Mouse (Mus musculus): ENCODE results near the gene Tdrkh.

Tdrkh gene

GRCm38 (mm10) chr3:94389420-94389819 lies 23.7 kb upstream of the Tdrkh start:
- no peak for DNase-seq (ENCODE audit: low spot score in 2 of 2)

- no peak for DNase-seq (ENCODE audit: low spot score in 2 of 2)
Observed at GRCm38 (mm10) chr3:94391001-94391400, 22.1 kb upstream of the Tdrkh start.

GRCm38 (mm10) chr3:94392128-94392527 lies 20.9 kb upstream of the Tdrkh start:
- no peak for DNase-seq (ENCODE audit: low spot score in 2 of 2)

- DNase-seq (ENCODE audit: low spot score in 2 of 2) = no peak
Observed at GRCm38 (mm10) chr3:94393049-94393448, 20.0 kb upstream of the Tdrkh start.

GRCm38 (mm10) chr3:94396336-94396735 lies 16.7 kb upstream of the Tdrkh start:
- DNase-seq (ENCODE audit: low spot score in 2 of 2) = no peak

GRCm38 (mm10) chr3:94396851-94397250 lies 16.2 kb upstream of the Tdrkh start:
- no peak for DNase-seq (ENCODE audit: low spot score in 2 of 2)

GRCm38 (mm10) chr3:94398217-94398616 lies 14.9 kb upstream of the Tdrkh start, which contains the start of gene Lingo4:
Gene Lingo4, plus strand, starts transcription at chr3:94398517.
- DNase-seq (ENCODE audit: low spot score in 2 of 2) = no peak

- DNase-seq (ENCODE audit: low spot score in 2 of 2) = no peak
Observed at GRCm38 (mm10) chr3:94398943-94399481, 14.1 kb upstream of the Tdrkh start.

GRCm38 (mm10) chr3:94399663-94400310 lies 13.3 kb upstream of the Tdrkh start:
- no peak for DNase-seq (ENCODE audit: low spot score in 2 of 2)

- DNase-seq (ENCODE audit: low spot score in 2 of 2) = no peak
Observed at GRCm38 (mm10) chr3:94402451-94402850, 10.6 kb upstream of the Tdrkh start.

GRCm38 (mm10) chr3:94404366-94405054 lies 8.6 kb upstream of the Tdrkh start:
- no peak for DNase-seq (ENCODE audit: low spot score in 2 of 2)

GRCm38 (mm10) chr3:94405561-94405960 lies 7.5 kb upstream of the Tdrkh start:
- DNase-seq (ENCODE audit: low spot score in 2 of 2) = no peak

GRCm38 (mm10) chr3:94412530-94412929 lies 543 bp upstream of the Tdrkh start:
- DNase-seq (ENCODE audit: low spot score in 2 of 2) = no peak

- no peak for DNase-seq (ENCODE audit: low spot score in 2 of 2)
Observed at GRCm38 (mm10) chr3:94430980-94431379, 17.9 kb downstream of the Tdrkh start.

- DNase-seq (ENCODE audit: low spot score in 2 of 2) = no peak
Observed at GRCm38 (mm10) chr3:94434305-94434704, 21.2 kb downstream of the Tdrkh start.

GRCm38 (mm10) chr3:94436420-94436819 lies 23.3 kb downstream of the Tdrkh start:
- no peak for DNase-seq (ENCODE audit: low spot score in 2 of 2)

GRCm38 (mm10) chr3:94441182-94441581 lies 28.1 kb downstream of the Tdrkh start:
- DNase-seq (ENCODE audit: low spot score in 2 of 2) = no peak

GRCm38 (mm10) chr3:94442951-94443596 lies 30.0 kb downstream of the Tdrkh start, which contains the start of gene Mrpl9:
Gene Mrpl9, plus strand, starts transcription at chr3:94443318.
- DNase-seq (ENCODE audit: low spot score in 2 of 2) = peak; percentile 89 to 92

GRCm38 (mm10) chr3:94443597-94443964 lies 30.5 kb downstream of the Tdrkh start, which contains the start of gene Oaz3:
Gene Oaz3, minus strand, starts transcription at chr3:94443915.
- no peak for DNase-seq (ENCODE audit: low spot score in 2 of 2)

GRCm38 (mm10) chr3:94449377-94449776 lies 36.3 kb downstream of the Tdrkh start:
- no peak for DNase-seq (ENCODE audit: low spot score in 2 of 2)

GRCm38 (mm10) chr3:94456529-94457000 lies 43.5 kb downstream of the Tdrkh start:
- DNase-seq (ENCODE audit: low spot score in 2 of 2) = peak; percentile 67 to 79

GRCm38 (mm10) chr3:94457055-94457454 lies 44.0 kb downstream of the Tdrkh start:
- no peak for DNase-seq (ENCODE audit: low spot score in 2 of 2)
